Mouse (Mus musculus) MEL (cell line): Measurements from ENCODE around the gene Gm37240. TPM values are rescaled to one million over a fixed set of nuclear protein-coding genes. Genes with fewer than 3 reads are reported as not detected.

Source experiments
- DNase-seq: peaks from one replicate; pipeline ENCODE4 v3.0.0; 2011; ENCODE audit warnings: low read depth, low spot score
- H3K27ac ChIP-seq: 2 replicates; pipeline ENCODE4 v1.5.1; 2012; ENCODE audit warnings: low read depth, mild to moderate bottlenecking, control low read depth, low read length, moderate library complexity; ENCODE audit not compliant: control insufficient read depth
- H3K27me3 ChIP-seq, 2 experiments: fragments of 150-350 bp in 1 of 2; sonication (generic) in 1 of 2; 2 replicates each; pipeline ENCODE4 v1.6.1; 2012; ENCODE audit warnings: low read length in 2 of 2, mild to moderate bottlenecking in 2 of 2, improper control_type of control experiment in 1 of 2, moderate library complexity in 1 of 2; ENCODE audit not compliant: insufficient read depth in 2 of 2, control insufficient read depth in 1 of 2
- H3K36me3 ChIP-seq, 2 experiments: 2 replicates each; pipeline ENCODE4 v1.6.1; 2012 to 2014; ENCODE audit warnings: low read length in 2 of 2, improper control_type of control experiment in 1 of 2, inconsistent platforms in 1 of 2, mild to moderate bottlenecking in 1 of 2; ENCODE audit not compliant: insufficient read depth in 2 of 2, control insufficient read depth in 1 of 2
- H3K4me1 ChIP-seq, 2 experiments: fragments of 150-350 bp in 1 of 2; sonication (generic) in 1 of 2; 2 replicates each; pipeline ENCODE4 v1.6.1; 2012; ENCODE audit warnings: low read length in 2 of 2, improper control_type of control experiment in 1 of 2, mild to moderate bottlenecking in 1 of 2; ENCODE audit not compliant: insufficient read depth in 2 of 2, control insufficient read depth in 1 of 2
- H3K4me3 ChIP-seq, 2 experiments: fragments of 150-350 bp in 1 of 2; sonication (generic) in 1 of 2; 2 replicates each; pipeline ENCODE4 v1.5.1; 2012; ENCODE audit warnings: low read depth in 2 of 2, low read length in 2 of 2, mild to moderate bottlenecking in 2 of 2, moderate library complexity in 2 of 2, control low read depth in 1 of 2, improper control_type of control experiment in 1 of 2; ENCODE audit not compliant: control insufficient read depth in 1 of 2, insufficient read depth in 1 of 2
- H3K79me2 ChIP-seq: 2 replicates; pipeline ENCODE4 v1.6.1; 2012; ENCODE audit warnings: mild to moderate bottlenecking, low read length, moderate library complexity; ENCODE audit not compliant: control insufficient read depth, poor library complexity, insufficient read depth
- H3K9ac ChIP-seq: 2 replicates; pipeline ENCODE4 v1.6.1; 2012; ENCODE audit warnings: low read depth, mild to moderate bottlenecking, control low read depth, low read length, moderate library complexity; ENCODE audit not compliant: control insufficient read depth, poor library complexity, severe bottlenecking
- H3K9me3 ChIP-seq: fragments of 150-350 bp; sonication (generic); replicated peaks from 2 replicates; pipeline ENCODE4 v1.6.1; 2012; ENCODE audit warnings: mild to moderate bottlenecking, low read length, improper control_type of control experiment, moderate library complexity; ENCODE audit not compliant: insufficient read depth
- CTCF ChIP-seq, 3 experiments: IDR thresholded peaks in 2 of 3; conservative IDR thresholded peaks in 1 of 3; 2 replicates each; pipeline ENCODE4 v1.5.1; 2011 to 2012; ENCODE audit warnings: low read length in 3 of 3, low read depth in 2 of 3, mild to moderate bottlenecking in 2 of 3, improper control_type of control experiment in 1 of 3, inconsistent platforms in 1 of 3, mixed read lengths in 1 of 3, moderate library complexity in 1 of 3; ENCODE audit not compliant: control insufficient read depth in 1 of 3, insufficient read depth in 1 of 3, poor library complexity in 1 of 3, severe bottlenecking in 1 of 3
- E2F4 ChIP-seq: IDR thresholded peaks from 2 replicates; pipeline ENCODE4 v1.6.1; 2011; ENCODE audit warnings: low read depth, low read length, improper control_type of control experiment, borderline replicate concordance
- ELF1 ChIP-seq: IDR thresholded peaks from 2 replicates; pipeline ENCODE4 v1.6.1; 2014; ENCODE audit warnings: low read depth, mild to moderate bottlenecking, inconsistent platforms, low read length, improper control_type of control experiment, moderate library complexity
- EP300 ChIP-seq, 2 experiments: IDR thresholded peaks; 2 replicates each; pipeline ENCODE4 v1.6.1; 2011; ENCODE audit warnings: improper control_type of control experiment in 2 of 2, low read length in 2 of 2, low read depth in 1 of 2, mild to moderate bottlenecking in 1 of 2
- HCFC1 ChIP-seq: IDR thresholded peaks from 2 replicates; pipeline ENCODE4 v1.6.1; 2012; ENCODE audit warnings: low read depth, mild to moderate bottlenecking, inconsistent platforms, low read length, improper control_type of control experiment, moderate library complexity
- JUND ChIP-seq: IDR thresholded peaks from 2 replicates; pipeline ENCODE4 v1.6.1; 2011; ENCODE audit warnings: low read depth, mild to moderate bottlenecking, improper control_type of control experiment, low read length
- KAT2A ChIP-seq: conservative IDR thresholded peaks from 2 replicates; pipeline ENCODE4 v1.6.1; 2012; ENCODE audit warnings: low read depth, low read length, improper control_type of control experiment, inconsistent platforms
- MAFK ChIP-seq: IDR thresholded peaks from 2 replicates; pipeline ENCODE4 v1.6.1; 2011; ENCODE audit warnings: low read depth, mild to moderate bottlenecking, low read length, improper control_type of control experiment, borderline replicate concordance
- MAX ChIP-seq: IDR thresholded peaks from 2 replicates; pipeline ENCODE4 v1.6.1; 2011; ENCODE audit warnings: low read length, improper control_type of control experiment
- MYB ChIP-seq: IDR thresholded peaks from 2 replicates; pipeline ENCODE4 v1.6.1; 2011; ENCODE audit warnings: mild to moderate bottlenecking, low read depth, low read length, improper control_type of control experiment
- NELFE ChIP-seq: IDR thresholded peaks from 2 replicates; pipeline ENCODE4 v1.6.1; 2011; ENCODE audit warnings: low read depth, low read length, improper control_type of control experiment
- NRF1 ChIP-seq: IDR thresholded peaks from 2 replicates; pipeline ENCODE4 v1.6.1; 2014; ENCODE audit warnings: low read depth, mild to moderate bottlenecking, inconsistent platforms, low read length, improper control_type of control experiment, moderate library complexity; ENCODE audit not compliant: poor library complexity, insufficient read depth, severe bottlenecking
- POLR2A ChIP-seq, 2 experiments: IDR thresholded peaks; 2 replicates each; pipeline ENCODE4 v1.6.1; 2011 to 2012; ENCODE audit warnings: low read length in 2 of 2, mild to moderate bottlenecking in 2 of 2, control low read depth in 1 of 2, improper control_type of control experiment in 1 of 2, low read depth in 1 of 2, moderate library complexity in 1 of 2; ENCODE audit not compliant: control insufficient read depth in 1 of 2, insufficient read depth in 1 of 2, poor library complexity in 1 of 2
- POLR2AphosphoS2 ChIP-seq: IDR thresholded peaks from 2 replicates; pipeline ENCODE4 v1.6.1; 2011; ENCODE audit warnings: low read length, improper control_type of control experiment
- POLR2AphosphoS5 ChIP-seq: IDR thresholded peaks from 2 replicates; pipeline ENCODE4 v1.6.1; 2012; ENCODE audit warnings: low read depth, borderline replicate concordance, mild to moderate bottlenecking, inconsistent platforms, low read length, moderate library complexity, mixed read lengths
- RAD21 ChIP-seq: IDR thresholded peaks from 2 replicates; pipeline ENCODE4 v1.6.1; 2011; ENCODE audit warnings: mild to moderate bottlenecking, low read depth, low read length, improper control_type of control experiment
- RCOR1 ChIP-seq: IDR thresholded peaks from 2 replicates; pipeline ENCODE4 v1.6.1; 2012; ENCODE audit warnings: low read depth, mild to moderate bottlenecking, inconsistent platforms, low read length, improper control_type of control experiment
- SIN3A ChIP-seq: IDR thresholded peaks from 2 replicates; pipeline ENCODE4 v1.6.1; 2012; ENCODE audit warnings: low read length, improper control_type of control experiment, inconsistent platforms
- SMC3 ChIP-seq: IDR thresholded peaks from 2 replicates; pipeline ENCODE4 v1.6.1; 2011; ENCODE audit warnings: low read depth, low read length, improper control_type of control experiment
- TAL1 ChIP-seq: IDR thresholded peaks from 2 replicates; pipeline ENCODE4 v1.6.1; 2012; ENCODE audit warnings: mild to moderate bottlenecking, inconsistent platforms, low read length, moderate library complexity, mixed read lengths
- TBP ChIP-seq: IDR thresholded peaks from 2 replicates; pipeline ENCODE4 v1.8.0; 2011; ENCODE audit warnings: low read depth, low read length, improper control_type of control experiment
- TCF12 ChIP-seq: IDR thresholded peaks from 2 replicates; pipeline ENCODE4 v1.6.1; 2014; ENCODE audit warnings: low read depth, mild to moderate bottlenecking, inconsistent platforms, low read length, improper control_type of control experiment, moderate library complexity
- USF2 ChIP-seq, 2 experiments: IDR thresholded peaks; 2 replicates each; pipeline ENCODE4 v1.6.1; 2011 to 2012; ENCODE audit warnings: improper control_type of control experiment in 2 of 2, low read length in 2 of 2, borderline replicate concordance in 1 of 2, inconsistent platforms in 1 of 2, low read depth in 1 of 2, mild to moderate bottlenecking in 1 of 2; ENCODE audit not compliant: insufficient read depth in 1 of 2
- ZKSCAN1 ChIP-seq: IDR thresholded peaks from 2 replicates; pipeline ENCODE4 v1.6.1; 2012; ENCODE audit warnings: low read depth, mild to moderate bottlenecking, inconsistent platforms, low read length, improper control_type of control experiment, moderate library complexity
- polyA plus RNA-seq, 2 experiments: library from polyadenylated mRNA; stranded (reverse) in 1 of 2; unstranded in 1 of 2; fragments of >175 nt in 1 of 2; fragments of >200 nt in 1 of 2; gene quantifications; 2 replicates each; pipeline versions ENCODE4 v1.2.1 to v1.2.4; 2012; ENCODE audit warnings: low replicate concordance in 2 of 2, low read depth in 1 of 2; ENCODE audit not compliant: insufficient read length in 2 of 2, insufficient read depth in 1 of 2, missing spikeins in 1 of 2
- total RNA-seq: library from RNA; depleted of rRNA; stranded (reverse); fragments of 300-350 nt; gene quantifications from 2 replicates; pipeline ENCODE4 v1.2.3, GENCODE M21; 2012

The Gm37240 gene
- total and polyA plus RNA-seq, 3 experiments = 0.04 TPM; not detected in 2

- Histone ChIP-seq H3K4me1 (no peaks in the 10 kb centered on the region), H3K4me3 (no peak overlapping the region), H3K27ac (no peak overlapping the region), H3K79me2 (no peaks in the 10 kb centered on the region), H3K9me3 (no peaks in the 10 kb centered on the region), H3K36me3 (no peaks in the 10 kb centered on the region), H3K27me3 (no peaks in the 10 kb centered on the region), H3K9ac (no peak overlapping the region)
- no peak for TF ChIP-seq KAT2A
- no peak for TF ChIP-seq MYB
- TF ChIP-seq USF2 (IDR thresholded peaks at IDR 0.05; ENCODE audit: borderline replicate concordance in 1 of 2, insufficient read depth in 1 of 2, low read depth in 1 of 2, low read length in 2 of 2) = no peak
- TF ChIP-seq SIN3A = no peak
- TF ChIP-seq EP300 (IDR thresholded peaks at IDR 0.05; ENCODE audit: low read depth in 1 of 2, low read length in 2 of 2) = no peak
- TF ChIP-seq NRF1 = no peak
- no peak for TF ChIP-seq TCF12
- TF ChIP-seq POLR2AphosphoS5 = no peak
- no peak for TF ChIP-seq HCFC1
- TF ChIP-seq ELF1 = no peak
- TF ChIP-seq RCOR1 = no peak
- TF ChIP-seq MAFK = no peak
- no peak for TF ChIP-seq POLR2AphosphoS2
- TF ChIP-seq E2F4 = no peak
- no peak for TF ChIP-seq POLR2A (IDR thresholded peaks at IDR 0.05; ENCODE audit: control insufficient read depth in 1 of 2, insufficient read depth in 1 of 2, low read depth in 1 of 2, low read length in 2 of 2, poor library complexity in 1 of 2)
- TF ChIP-seq RAD21 = no peak
- no peak for TF ChIP-seq ZKSCAN1
- no peak for DNase-seq
Observed at GRCm38 (mm10) chr3:85287627-85288026, 599.7 kb downstream of the Gm37240 start.

- Histone ChIP-seq H3K4me3 (no peak overlapping the region), H3K79me2 (no peaks in the 10 kb centered on the region), H3K9ac (no peak overlapping the region), H3K27ac (no peak overlapping the region), H3K27me3 (no peaks in the 10 kb centered on the region), H3K9me3 (no peaks in the 10 kb centered on the region), H3K36me3 (no peaks in the 10 kb centered on the region), H3K4me1 (no peaks in the 10 kb centered on the region)
- DNase-seq = no peak
- TF ChIP-seq ELF1 = no peak
- no peak for TF ChIP-seq MYB
- no peak for TF ChIP-seq CTCF (IDR thresholded peaks at IDR 0.05 in 2 of 3, conservative IDR thresholded peaks at IDR 0.05 in 1 of 3; ENCODE audit: control insufficient read depth in 1 of 3, insufficient read depth in 1 of 3, low read depth in 2 of 3, low read length in 3 of 3, poor library complexity in 1 of 3, severe bottlenecking in 1 of 3)
- TF ChIP-seq SMC3 = no peak
- TF ChIP-seq POLR2AphosphoS2 = no peak
- TF ChIP-seq TAL1 = no peak
- no peak for TF ChIP-seq SIN3A
- TF ChIP-seq NELFE = no peak
- TF ChIP-seq TBP = no peak
- no peak for TF ChIP-seq TCF12
- no peak for TF ChIP-seq RAD21
- no peak for TF ChIP-seq NRF1
- no peak for TF ChIP-seq KAT2A
- no peak for TF ChIP-seq MAX
- no peak for TF ChIP-seq RCOR1
- no peak for TF ChIP-seq JUND
Observed at GRCm38 (mm10) chr3:85284483-85284882, 602.8 kb downstream of the Gm37240 start.
